Mouse (Mus musculus) midbrain, embryonic 10.5 days (tissue): ENCODE measurements at regions not wholly inside any gene's neighbourhood (a gene's known extent, or its start where the extent isn't known, plus 50 kb on each side); places are given as distances from the start of the nearest gene placed in this dataset.

ENCODE experiments used
- DNase-seq: peaks from one replicate; pipeline ENCODE4 v3.0.0-alpha.2; 2017; ENCODE audit warnings: low spot score
- H3K27ac ChIP-seq: fragments of 300-500 bp; sonication (generic); replicated peaks from 2 replicates; pipeline ENCODE4 v1.5.1; 2016; ENCODE audit warnings: mild to moderate bottlenecking
- H3K27me3 ChIP-seq: fragments of 300-500 bp; sonication (generic); 2 replicates; pipeline ENCODE4 v1.6.1; 2016; ENCODE audit warnings: low read depth, mild to moderate bottlenecking; ENCODE audit not compliant: poor library complexity, severe bottlenecking
- H3K36me3 ChIP-seq: fragments of 300-500 bp; sonication (generic); 2 replicates; pipeline ENCODE4 v1.6.1; 2016; ENCODE audit warnings: mild to moderate bottlenecking, moderate library complexity
- H3K4me1 ChIP-seq: fragments of 300-500 bp; sonication (generic); 2 replicates; pipeline ENCODE4 v1.6.1; 2016
- H3K4me3 ChIP-seq: fragments of 300-500 bp; sonication (generic); 2 replicates; pipeline ENCODE4 v1.5.1; 2016; ENCODE audit warnings: mild to moderate bottlenecking, moderate library complexity
- H3K9me3 ChIP-seq: fragments of 300-500 bp; sonication (generic); replicated peaks from 2 replicates; pipeline ENCODE4 v1.6.1; 2016; ENCODE audit warnings: mild to moderate bottlenecking
- WGBS: fragments of 180-500 bp; shearing (Covaris S2); methylation state at CpG from one replicate; pipeline ENCODE4 v1.1.7; 2016; 5-methylcytosine and 5-hydroxymethylcytosine counted together

DNA sequence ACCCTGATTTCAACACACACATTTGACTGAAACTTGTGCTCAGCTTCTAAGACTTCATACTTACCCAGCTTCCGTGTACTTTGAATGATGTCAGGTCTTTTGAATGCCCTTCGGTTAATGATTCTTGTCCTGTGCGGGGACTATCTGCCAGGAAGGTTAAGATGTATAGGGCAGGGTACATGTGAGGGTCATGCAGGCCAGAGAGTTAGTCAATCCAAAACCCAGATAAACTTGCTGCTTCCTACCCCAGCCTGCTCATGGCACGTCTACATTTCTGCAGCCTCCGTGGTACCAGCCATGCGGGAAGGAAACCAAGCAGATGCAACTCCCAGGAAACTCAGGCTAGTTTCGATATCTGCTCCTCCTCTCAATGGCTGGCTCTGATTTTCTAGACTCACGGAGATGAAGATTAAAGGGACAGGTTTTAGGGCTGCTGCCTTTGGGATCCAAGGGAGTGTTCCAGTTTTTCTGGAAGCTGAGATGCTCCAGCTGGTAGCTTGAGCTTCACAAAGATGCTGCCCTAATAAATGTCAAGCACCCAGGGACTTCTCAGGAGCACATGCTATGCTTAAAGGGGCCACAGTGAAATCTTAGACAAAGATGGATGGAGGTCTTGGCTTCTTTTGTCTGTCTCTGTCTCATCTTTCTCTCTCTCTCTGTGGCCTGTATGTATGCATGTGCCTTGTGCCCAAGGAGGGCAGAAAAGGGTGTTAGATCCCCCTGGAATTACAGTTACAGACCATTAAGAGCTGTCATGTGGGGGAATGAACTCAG is 159.4 kb downstream of the Pten start:
- no peak for DNase-seq
- 94% methylated on average over 8 of the region's 8 CpGs for WGBS
- 0 out of 2 replicates have a peak, but pooled peaks cover 3% of the 10 kb centered on the region for H3K4me1 ChIP-seq

DNA sequence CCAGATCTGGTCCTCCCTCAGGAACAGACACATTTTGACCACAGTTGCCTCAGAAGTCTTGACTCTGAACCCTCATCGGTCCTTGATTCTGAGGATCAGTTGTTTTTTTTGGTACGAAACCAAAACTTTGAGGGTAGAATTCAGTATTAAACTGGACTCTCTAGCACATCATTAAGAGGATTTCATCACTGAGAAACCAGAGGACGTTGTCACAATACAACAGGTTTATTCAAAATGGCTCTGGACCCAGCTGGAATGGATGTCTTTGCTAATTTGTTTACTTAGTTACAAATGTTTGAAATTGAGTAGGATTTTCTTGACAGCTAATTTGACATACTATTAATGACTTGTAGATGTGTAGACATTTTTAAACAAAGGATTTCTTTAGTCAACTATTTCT is 163.7 kb downstream of the Pten start:
- Histone ChIP-seq H3K9me3 (no peaks in the 10 kb centered on the region), H3K27ac (no peak overlapping the region), H3K36me3 (no peaks in the 10 kb centered on the region), H3K27me3 (no peaks in the 10 kb centered on the region), H3K4me3 (no peak overlapping the region), H3K4me1 (no peaks in the 10 kb centered on the region)
- no peak for DNase-seq
- 85% methylated on average over 3 of the region's 3 CpGs for WGBS

More for the DNA sequence above, 159.4 kb downstream of the Pten start:
- Histone ChIP-seq H3K9me3 (no peaks in the 10 kb centered on the region), H3K4me3 (no peak overlapping the region), H3K27me3 (peaks cover 13% of the 10 kb centered on the region; the same call in 1 of the 2 replicates), H3K27ac (no peak overlapping the region), H3K36me3 (no peaks in the 10 kb centered on the region)

DNA sequence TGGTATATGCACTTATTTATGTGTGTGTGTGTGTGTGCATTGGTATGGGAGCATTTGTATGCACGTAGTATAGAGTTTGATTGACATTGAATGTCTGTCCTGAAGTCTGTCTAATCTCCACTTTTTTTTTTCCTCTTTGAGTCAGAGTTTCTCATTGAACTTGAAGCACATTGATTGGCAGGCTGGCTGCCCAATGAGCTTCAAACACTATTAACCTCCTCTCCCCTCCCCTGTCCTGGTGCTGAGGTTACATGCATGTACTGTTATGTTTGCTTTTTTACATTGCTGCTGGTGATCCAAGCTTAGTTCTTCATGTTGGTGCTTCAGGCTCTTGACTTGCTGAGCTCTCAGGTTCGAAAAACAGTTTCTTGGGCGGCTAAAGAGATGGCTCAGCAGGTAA is 166.6 kb downstream of the Pten start:
- DNase-seq: no peak
- Histone ChIP-seq H3K36me3 (no peaks in the 10 kb centered on the region), H3K9me3 (no peaks in the 10 kb centered on the region), H3K27me3 (no peaks in the 10 kb centered on the region), H3K4me1 (no peaks in the 10 kb centered on the region), H3K4me3 (no peak overlapping the region), H3K27ac (no peak overlapping the region)
- 87% methylated on average over 3 of the region's 3 CpGs for WGBS

DNA sequence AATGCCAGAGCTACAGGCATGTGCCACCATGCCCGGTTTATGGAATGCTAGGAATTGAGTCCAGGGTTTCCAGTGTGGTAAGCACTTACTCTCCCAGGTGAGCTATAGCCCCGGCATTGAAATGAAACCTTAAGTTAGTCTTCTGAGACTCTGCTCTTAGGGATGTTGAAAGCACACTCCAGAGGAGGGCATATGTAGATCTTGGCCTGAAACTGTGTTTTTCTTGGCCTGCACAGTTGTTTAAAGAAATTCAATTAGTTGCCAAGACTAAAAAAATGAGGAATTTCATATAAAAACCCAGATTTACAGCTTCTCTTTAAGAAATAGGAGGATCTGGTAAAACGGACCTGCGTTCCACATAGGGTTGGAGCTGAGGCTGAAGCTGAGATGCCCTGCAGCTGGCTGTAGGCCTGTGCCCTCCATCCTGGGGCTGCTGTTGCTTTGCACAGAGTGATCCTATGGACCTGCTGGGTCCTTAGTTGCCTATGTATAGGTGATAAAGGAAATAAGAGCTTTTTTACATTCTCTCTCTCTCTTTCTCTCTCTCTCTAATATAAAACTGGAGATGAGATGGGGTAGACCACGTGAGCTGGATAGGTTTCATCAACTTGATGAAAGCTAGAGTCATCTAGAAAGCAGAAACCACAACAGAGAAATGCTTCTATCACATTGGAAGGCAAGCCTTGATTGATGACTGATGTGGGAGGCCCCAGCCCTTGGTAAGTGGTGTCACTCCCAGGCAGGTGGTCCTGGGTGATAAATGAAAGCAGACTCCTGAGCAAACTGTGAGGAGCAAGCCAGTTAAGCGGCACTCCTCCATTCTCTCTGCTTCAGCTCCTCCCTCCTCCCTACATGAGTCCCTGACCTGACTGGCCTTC is 168.6 kb downstream of the Pten start:
- Histone ChIP-seq H3K4me3 (no peak overlapping the region), H3K4me1 (no peaks in the 10 kb centered on the region), H3K27me3 (no peaks in the 10 kb centered on the region), H3K36me3 (no peaks in the 10 kb centered on the region), H3K9me3 (no peaks in the 10 kb centered on the region), H3K27ac (no peak overlapping the region)
- DNase-seq: no peak
- WGBS: 85% methylated on average over 6 of the region's 6 CpGs

DNA sequence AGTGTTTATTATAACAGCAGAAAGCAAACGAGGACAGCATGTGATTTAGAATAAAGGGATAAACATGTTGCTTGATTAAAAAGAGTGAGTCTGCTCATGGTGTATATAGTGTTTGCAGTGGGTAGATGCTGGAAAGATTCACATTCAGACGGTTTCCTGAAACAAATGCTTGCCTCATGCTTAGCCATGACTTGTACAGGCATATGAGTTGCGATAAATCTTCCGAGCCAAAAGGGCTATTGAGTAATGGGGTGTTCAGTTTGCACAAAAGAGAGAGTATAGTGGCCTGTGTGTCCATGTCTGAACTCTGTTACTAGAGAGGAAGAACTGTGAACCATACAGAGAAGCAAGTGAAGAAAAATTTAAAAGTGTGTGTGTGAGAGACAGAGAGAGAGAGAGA is 169.3 kb downstream of the Pten start:
- no peak for DNase-seq
- H3K4me1 ChIP-seq: no peaks in the 10 kb centered on the region
- WGBS: 87% methylated on average over 4 of the region's 4 CpGs
- no peak overlapping the region for H3K27ac ChIP-seq
- H3K9me3 ChIP-seq: no peaks in the 10 kb centered on the region
- H3K27me3 ChIP-seq: no peaks in the 10 kb centered on the region
- H3K36me3 ChIP-seq: no peaks in the 10 kb centered on the region
- H3K4me3 ChIP-seq: no peak overlapping the region

DNA sequence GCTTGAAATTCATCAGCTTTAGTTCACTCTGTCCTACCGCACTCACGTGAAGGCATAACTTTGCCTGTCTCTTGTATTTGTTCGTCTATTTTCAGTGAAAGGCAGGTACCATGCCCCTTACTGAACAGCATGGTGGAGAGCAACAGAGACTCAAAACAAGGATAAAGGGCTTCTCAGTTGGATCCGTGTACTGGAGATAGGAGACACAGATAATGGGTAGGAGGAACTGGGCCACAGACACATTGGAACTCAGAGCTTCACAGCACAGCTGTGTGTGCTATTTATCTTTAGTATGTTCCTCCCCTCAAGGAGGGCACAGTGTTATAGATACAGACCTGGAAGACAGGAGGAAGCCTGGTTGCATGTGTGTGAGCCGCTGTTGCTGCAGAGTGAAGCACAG is 176.4 kb downstream of the Pten start:
- Histone ChIP-seq H3K27ac (no peak overlapping the region), H3K4me3 (no peak overlapping the region), H3K4me1 (no peaks in the 10 kb centered on the region), H3K36me3 (no peaks in the 10 kb centered on the region), H3K27me3 (no peaks in the 10 kb centered on the region), H3K9me3 (no peaks in the 10 kb centered on the region)
- DNase-seq: no peak
- WGBS: 91% methylated on average over 5 of the region's 5 CpGs

DNA sequence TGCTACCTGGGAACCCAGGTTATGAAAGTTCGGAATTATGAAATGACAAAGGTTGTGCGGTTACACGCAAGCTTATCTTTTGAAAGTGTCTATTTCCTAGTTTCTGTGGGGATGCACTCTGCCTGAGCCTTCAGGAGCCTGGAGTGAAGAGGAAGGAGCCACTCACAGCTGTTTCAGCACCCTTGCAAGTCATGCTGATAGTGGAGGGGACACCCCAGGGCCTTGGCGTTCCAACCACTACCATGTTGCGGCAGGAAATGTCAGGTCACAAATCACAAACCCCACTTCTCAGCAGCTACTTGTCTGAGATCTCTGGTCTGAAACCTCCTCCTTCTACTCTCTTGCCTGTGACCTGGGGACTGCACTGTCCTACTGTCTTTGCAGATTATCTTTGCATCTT is 178.3 kb downstream of the Pten start:
- H3K36me3 ChIP-seq: no peaks in the 10 kb centered on the region
- no peak for DNase-seq
- WGBS: 94% methylated on average over 5 of the region's 5 CpGs
- H3K27ac ChIP-seq: no peak overlapping the region
- H3K9me3 ChIP-seq: no peaks in the 10 kb centered on the region
- no peak overlapping the region for H3K4me3 ChIP-seq
- no peaks in the 10 kb centered on the region for H3K27me3 ChIP-seq
- H3K4me1 ChIP-seq: no peaks in the 10 kb centered on the region

DNA sequence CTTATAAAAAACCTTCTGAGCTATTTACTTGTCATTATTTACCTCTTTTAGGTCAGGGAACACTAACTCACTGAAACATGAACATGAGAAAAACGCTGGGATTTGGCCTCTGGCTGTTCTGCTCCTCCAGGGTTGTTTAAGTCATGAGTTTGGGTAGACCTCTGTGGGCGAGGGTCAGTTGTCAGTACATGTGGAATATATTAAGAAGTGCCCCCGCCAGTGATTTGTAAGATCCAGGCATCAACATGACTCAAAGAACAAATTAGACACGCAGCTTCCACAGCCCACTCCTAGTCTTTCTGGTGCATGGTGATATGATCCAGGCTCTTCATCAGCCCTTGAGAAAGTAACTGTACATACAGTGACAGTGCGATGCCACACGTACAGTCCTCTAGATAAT is 180.3 kb downstream of the Pten start:
- WGBS: 77% methylated on average over 6 of the region's 6 CpGs
- H3K4me1 ChIP-seq: no peaks in the 10 kb centered on the region

DNA sequence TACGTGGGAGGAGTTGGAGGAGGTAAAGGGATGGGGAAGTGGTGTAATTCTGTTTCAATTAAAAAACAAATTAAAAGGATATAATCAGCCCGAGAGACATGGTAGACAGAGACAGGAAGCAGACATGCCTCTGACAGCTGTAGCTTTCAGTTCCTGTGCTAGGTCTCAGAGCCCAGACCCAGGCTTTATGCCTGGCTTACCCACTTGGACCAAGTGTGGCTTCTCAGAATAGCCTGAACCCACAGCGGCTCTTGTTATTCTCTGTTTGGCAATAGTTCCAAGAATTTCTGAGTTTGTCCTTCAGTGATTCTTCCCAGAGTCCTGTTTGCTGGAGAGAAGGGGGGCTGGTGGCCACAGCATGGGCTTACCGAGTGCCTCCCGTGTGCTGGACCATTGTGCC is 182.4 kb downstream of the Pten start:
- WGBS: 95% methylated on average over 5 of the region's 5 CpGs
- H3K36me3 ChIP-seq: no peaks in the 10 kb centered on the region
- no peaks in the 10 kb centered on the region for H3K4me1 ChIP-seq
- no peak overlapping the region for H3K27ac ChIP-seq
- DNase-seq: no peak
- no peak overlapping the region for H3K4me3 ChIP-seq
- no peaks in the 10 kb centered on the region for H3K9me3 ChIP-seq
- no peaks in the 10 kb centered on the region for H3K27me3 ChIP-seq

More for the DNA sequence above, 180.3 kb downstream of the Pten start:
- Histone ChIP-seq H3K36me3 (no peaks in the 10 kb centered on the region), H3K27me3 (no peaks in the 10 kb centered on the region), H3K9me3 (no peaks in the 10 kb centered on the region), H3K27ac (no peak overlapping the region), H3K4me3 (no peak overlapping the region)
- DNase-seq: no peak

DNA sequence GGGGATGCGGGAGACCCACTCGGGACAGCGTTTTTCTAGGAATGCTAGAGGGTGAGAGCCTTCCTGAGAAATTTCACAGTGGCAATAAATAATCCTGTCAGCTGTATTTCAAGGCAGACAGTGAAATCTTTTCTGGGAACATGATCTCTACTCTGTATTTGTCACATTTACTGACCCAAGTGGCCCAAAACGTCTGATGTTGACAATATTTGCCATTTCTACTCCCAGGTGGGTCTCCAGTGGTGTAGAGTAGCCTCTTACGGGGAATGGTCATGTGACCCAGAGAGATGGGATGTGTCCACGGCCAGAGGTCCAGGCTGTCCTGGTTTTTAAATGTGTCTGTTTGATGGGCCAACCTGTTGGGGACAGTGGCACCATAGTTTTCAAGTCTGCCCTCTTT is 183.5 kb downstream of the Pten start:
- no peak overlapping the region for H3K27ac ChIP-seq
- no peak overlapping the region for H3K4me3 ChIP-seq
- H3K9me3 ChIP-seq: no peaks in the 10 kb centered on the region
- 87% methylated on average over 6 of the region's 6 CpGs for WGBS
- H3K27me3 ChIP-seq: no peaks in the 10 kb centered on the region
- DNase-seq: no peak
- no peaks in the 10 kb centered on the region for H3K4me1 ChIP-seq
- no peaks in the 10 kb centered on the region for H3K36me3 ChIP-seq

DNA sequence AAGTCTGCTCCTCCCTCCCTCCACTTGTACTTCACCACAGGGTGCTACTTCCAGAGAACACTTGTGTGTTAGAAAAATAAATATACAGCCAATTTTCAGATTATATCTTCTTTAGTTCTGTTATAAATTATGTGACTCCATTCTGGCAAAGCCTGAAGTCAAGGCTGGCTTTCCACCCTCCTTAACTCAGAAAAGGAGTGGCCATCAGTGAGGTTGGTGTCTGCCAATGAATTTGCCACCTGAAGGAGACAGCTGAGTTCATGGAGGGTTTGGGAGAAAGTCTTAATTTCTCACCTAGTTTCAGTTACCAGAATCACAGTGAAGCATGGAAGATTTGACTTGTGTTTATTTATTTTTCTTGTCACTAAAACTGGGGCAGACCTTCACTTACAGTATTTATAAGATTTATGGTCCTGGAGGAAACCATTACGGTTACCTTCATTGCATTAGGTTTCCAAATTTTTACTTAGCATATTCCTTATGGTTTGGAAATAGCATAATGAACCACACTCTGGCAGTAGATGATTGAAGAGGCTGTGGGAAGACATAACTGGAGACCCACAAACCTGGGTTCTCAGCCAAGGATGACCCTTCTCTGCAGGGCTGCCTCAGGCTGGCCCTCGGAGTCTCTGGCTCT is 186.4 kb downstream of the Pten start:
- H3K27me3 ChIP-seq: no peaks in the 10 kb centered on the region
- 88% methylated on average over 2 of the region's 2 CpGs for WGBS
- no peak for DNase-seq
- no peaks in the 10 kb centered on the region for H3K36me3 ChIP-seq
- no peak overlapping the region for H3K4me3 ChIP-seq
- H3K4me1 ChIP-seq: no peaks in the 10 kb centered on the region
- H3K27ac ChIP-seq: no peak overlapping the region
- H3K9me3 ChIP-seq: no peaks in the 10 kb centered on the region

DNA sequence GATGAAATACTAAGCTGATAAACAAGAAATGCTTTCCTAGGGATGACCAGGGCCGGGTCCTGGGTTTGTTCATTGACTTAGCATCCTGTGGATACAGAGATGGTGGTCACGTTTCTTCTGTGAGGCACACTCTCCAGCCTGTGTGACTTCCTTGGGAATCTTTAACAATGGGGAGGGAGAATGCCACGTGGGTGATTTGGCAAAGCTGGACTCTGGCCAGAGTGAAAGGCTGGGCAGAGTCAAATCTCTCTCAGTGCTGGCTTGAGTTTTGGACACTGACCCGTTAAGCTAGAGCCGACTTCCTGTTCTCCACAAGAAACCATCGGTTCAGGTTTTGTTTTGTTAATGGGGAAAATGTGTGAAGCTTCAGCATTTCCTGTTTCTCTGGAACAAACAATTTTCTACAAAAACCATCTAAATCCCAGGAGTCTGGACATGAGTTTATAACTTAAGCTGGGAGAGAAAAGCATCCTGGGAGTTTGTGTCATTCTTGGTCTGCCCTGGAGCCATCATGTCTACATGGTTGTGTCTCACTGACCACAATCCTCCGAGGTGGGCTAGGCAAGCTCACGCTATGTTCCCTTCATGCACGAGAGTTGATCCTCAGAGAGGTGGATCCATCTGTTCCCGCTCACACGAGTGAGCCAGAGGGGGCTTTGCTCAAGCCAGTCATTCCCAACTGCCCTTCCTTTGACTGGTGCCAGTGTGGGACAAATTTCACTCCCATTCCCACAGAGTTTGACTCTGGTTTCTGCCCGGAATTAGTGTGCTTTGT is 190.0 kb downstream of the Pten start:
- no peaks in the 10 kb centered on the region for H3K36me3 ChIP-seq
- WGBS: 81% methylated on average over 12 of the region's 12 CpGs
- H3K27ac ChIP-seq: no peak overlapping the region
- H3K4me3 ChIP-seq: no peak overlapping the region
- H3K27me3 ChIP-seq: no peaks in the 10 kb centered on the region
- H3K9me3 ChIP-seq: no peaks in the 10 kb centered on the region
- no peaks in the 10 kb centered on the region for H3K4me1 ChIP-seq
- no peak for DNase-seq
